ENCODE assay signal across 12 mouse cellular contexts in the genomic region with DNA sequence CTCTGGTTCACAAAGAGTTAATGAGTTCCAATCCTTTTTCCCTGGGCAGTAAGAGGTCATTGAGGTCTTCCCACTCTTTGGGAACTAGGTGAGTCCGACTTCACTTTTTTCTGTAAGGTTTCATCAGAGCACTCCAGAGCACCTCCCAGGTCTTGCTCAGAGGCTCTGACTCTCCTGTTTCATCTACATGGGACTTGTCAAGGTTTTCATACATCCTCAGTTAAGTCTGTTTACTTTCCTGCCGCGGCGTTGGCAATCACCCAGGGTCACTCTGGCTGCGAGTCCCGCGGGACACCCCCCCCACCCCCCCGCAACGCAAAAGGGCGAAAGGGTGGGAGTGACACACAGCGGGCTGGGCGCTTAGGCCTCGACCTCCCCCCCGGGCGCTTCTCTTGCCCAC. TPM values are rescaled to one million over a fixed set of nuclear protein-coding genes. Genes with fewer than 3 reads are reported as not detected.
DNase-seq lines count a peak whose midpoint lies in the region; ATAC-seq and TF ChIP-seq lines count a peak whose summit lies in the region.
"Had no signal": no experiment of that assay in that cellular context is flagged by ENCODE, and none has a peak within 500 bp of the region (broad histone marks: within the 10 kb centered on the region; RNA-seq: fewer than 3 reads in every experiment).

No protein-coding gene starts in this region.

- no peak overlapping the region for H3K4me3 ChIP-seq in kidney, postnatal 0 days (replicated peaks; ENCODE audit: low read depth, low read length)
- H3K4me3 ChIP-seq in lung, postnatal 0 days (ENCODE audit: low read depth, low read length): 0 out of 2 replicates have a peak overlapping the region, but pooled peaks have one; percentile 12
- H3K4me3 ChIP-seq: forebrain, embryonic 10.5 days; hindbrain, embryonic 15.5 days had no signal

- peak; percentile 13 for DNase-seq in kidney, adult 18-20 months
- no peak for DNase-seq in kidney, adult 9 months
- peak; percentile 71 for DNase-seq in adrenal gland, postnatal 14 days
- no peak for DNase-seq in kidney, postnatal 0 days (ENCODE audit: low spot score)
- DNase-seq in lung, postnatal 0 days (ENCODE audit: low spot score): peak; percentile 66
- no peak for DNase-seq in yolk sac, embryonic 10.5 days (ENCODE audit: low spot score)
- no peak for DNase-seq in thymus, postnatal 25 days
- DNase-seq: thymus, postnatal 36 days had no signal

- H3K27ac ChIP-seq in kidney, postnatal 0 days: no peak overlapping the region
- no peak overlapping the region for H3K27ac ChIP-seq in lung, postnatal 0 days (ENCODE audit: low read length)
- H3K27ac ChIP-seq: forebrain, embryonic 10.5 days; hindbrain, embryonic 15.5 days had no signal

- peak overlapping the region; percentile 38; the same call in 1 of the 2 replicates for H3K4me2 ChIP-seq in kidney, postnatal 0 days (ENCODE audit: low read length)
- peak overlapping the region; percentile 44 for H3K4me2 ChIP-seq in lung, postnatal 0 days (replicated peaks; ENCODE audit: low read depth, low read length)
- H3K4me2 ChIP-seq: hindbrain, embryonic 15.5 days had no signal

- 13% methylated on average over 15 of the region's 15 CpGs for WGBS in kidney, postnatal 0 days
- 7% methylated on average over 15 of the region's 15 CpGs for WGBS in lung, postnatal 0 days

- H3K4me1 ChIP-seq in kidney, postnatal 0 days (replicated peaks; ENCODE audit: insufficient read depth, low read length): no peaks in the 10 kb centered on the region
- 0 out of 2 replicates have a peak, but pooled peaks cover 5% of the 10 kb centered on the region for H3K4me1 ChIP-seq in lung, postnatal 0 days (ENCODE audit: insufficient read depth, low read depth, low read length)

- TF ChIP-seq EP300 in lung, postnatal 0 days (IDR thresholded peaks at IDR 0.05): no peak

- no peak for TF ChIP-seq CTCF in kidney, postnatal 0 days (IDR thresholded peaks at IDR 0.05; ENCODE audit: low read depth)
- TF ChIP-seq CTCF in lung, postnatal 0 days (IDR thresholded peaks at IDR 0.05): no peak

- H3K9me3 ChIP-seq in kidney, postnatal 0 days (replicated peaks; ENCODE audit: low read length): no peaks in the 10 kb centered on the region
- H3K9me3 ChIP-seq in lung, postnatal 0 days (ENCODE audit: low read length): no peaks in the 10 kb centered on the region
- H3K9me3 ChIP-seq: forebrain, embryonic 10.5 days; hindbrain, embryonic 15.5 days had no signal

- H3K36me3 ChIP-seq in kidney, postnatal 0 days (ENCODE audit: insufficient read depth, low read length): no peaks in the 10 kb centered on the region
- no peaks in the 10 kb centered on the region for H3K36me3 ChIP-seq in lung, postnatal 0 days (ENCODE audit: insufficient read depth, low read length)
- H3K36me3 ChIP-seq: forebrain, embryonic 10.5 days; hindbrain, embryonic 15.5 days had no signal

- no peak for ATAC-seq in kidney, postnatal 0 days (replicated peaks; ENCODE audit: low FRiP score, low read depth)
- peak; percentile 39 for ATAC-seq in lung, postnatal 0 days
- ATAC-seq in erythroid progenitor cell, adult 5-6 weeks (replicated peaks; ENCODE audit: low FRiP score, poor library complexity, severe bottlenecking): no peak
- ATAC-seq: activated CD4-positive, CD25-positive, alpha-beta regulatory T cell, adult 4 months had no signal

- peak overlapping the region; percentile 35; the same call in 1 of the 2 replicates for H3K9ac ChIP-seq in kidney, postnatal 0 days (ENCODE audit: low read depth, low read length)
- no peak overlapping the region for H3K9ac ChIP-seq in lung, postnatal 0 days (replicated peaks; ENCODE audit: low read depth)
- H3K9ac ChIP-seq: hindbrain, embryonic 15.5 days had no signal

- no peaks in the 10 kb centered on the region for H3K27me3 ChIP-seq in kidney, postnatal 0 days (ENCODE audit: insufficient read depth, low read length)
- no peaks in the 10 kb centered on the region for H3K27me3 ChIP-seq in lung, postnatal 0 days (replicated peaks; ENCODE audit: insufficient read depth, low read length)
- H3K27me3 ChIP-seq: hindbrain, embryonic 15.5 days had no signal

RNA-seq across cellular contexts. Expression of gene Hmgxb4, which starts 3.1 kb away (rescaled TPM):
- 18.3 and 23.2 TPM in 2 replicates for total RNA-seq in adrenal gland, postnatal 14 days (2021)
- polyA plus RNA-seq in kidney, postnatal 0 days (2015; fragmentation: Nextera tagmentation; extraction: Ambion mirVana): 25.0 and 26.5 TPM in 2 replicates
- polyA plus RNA-seq in lung, postnatal 0 days (2015; fragmentation: Nextera tagmentation; extraction: Ambion mirVana): 17.9 and 21.2 TPM in 2 replicates
- total RNA-seq in erythroid progenitor cell, adult 5-6 weeks (2015; ENCODE audit: low replicate concordance): 63.7 and 87.2 TPM in 2 replicates
- total RNA-seq in erythroid progenitor cell, adult 5-6 weeks (2017; ENCODE audit: low replicate concordance): 40.6 and 65.0 TPM in 2 replicates

RNA-seq across cellular contexts. Expression of gene Tom1, which starts 43.5 kb away (rescaled TPM):
- total RNA-seq in adrenal gland, postnatal 14 days (2021): 37.0 and 40.1 TPM in 2 replicates
- polyA plus RNA-seq in kidney, postnatal 0 days (2015; fragmentation: Nextera tagmentation; extraction: Ambion mirVana): 38.4 and 43.2 TPM in 2 replicates
- 29.7 and 34.3 TPM in 2 replicates for polyA plus RNA-seq in lung, postnatal 0 days (2015; fragmentation: Nextera tagmentation; extraction: Ambion mirVana)
- 17.3 and 18.0 TPM in 2 replicates for total RNA-seq in erythroid progenitor cell, adult 5-6 weeks (2015; ENCODE audit: low replicate concordance)
- 4.4 and 9.5 TPM in 2 replicates for total RNA-seq in erythroid progenitor cell, adult 5-6 weeks (2017; ENCODE audit: low replicate concordance)

Comparison
In these comparisons a context has a peak if more than half of its experiments do, and no peak if none do; other contexts are left out.
1. DNase-seq: peak in kidney, adult 18-20 months (single experiment), adrenal gland, postnatal 14 days (single experiment) and lung, postnatal 0 days (single experiment); none in kidney, adult 9 months (single experiment), kidney, postnatal 0 days (single experiment), yolk sac, embryonic 10.5 days (single experiment) and thymus, postnatal 25 days (single experiment).